Mouse (Mus musculus): ENCODE data around the gene Msmo1. TPM values are rescaled to one million over a fixed set of nuclear protein-coding genes. Genes with fewer than 3 reads are reported as not detected.

Gene Msmo1
- polyA plus RNA-seq, 1 experiment from 2014 or later: 90.1 TPM

DNA sequence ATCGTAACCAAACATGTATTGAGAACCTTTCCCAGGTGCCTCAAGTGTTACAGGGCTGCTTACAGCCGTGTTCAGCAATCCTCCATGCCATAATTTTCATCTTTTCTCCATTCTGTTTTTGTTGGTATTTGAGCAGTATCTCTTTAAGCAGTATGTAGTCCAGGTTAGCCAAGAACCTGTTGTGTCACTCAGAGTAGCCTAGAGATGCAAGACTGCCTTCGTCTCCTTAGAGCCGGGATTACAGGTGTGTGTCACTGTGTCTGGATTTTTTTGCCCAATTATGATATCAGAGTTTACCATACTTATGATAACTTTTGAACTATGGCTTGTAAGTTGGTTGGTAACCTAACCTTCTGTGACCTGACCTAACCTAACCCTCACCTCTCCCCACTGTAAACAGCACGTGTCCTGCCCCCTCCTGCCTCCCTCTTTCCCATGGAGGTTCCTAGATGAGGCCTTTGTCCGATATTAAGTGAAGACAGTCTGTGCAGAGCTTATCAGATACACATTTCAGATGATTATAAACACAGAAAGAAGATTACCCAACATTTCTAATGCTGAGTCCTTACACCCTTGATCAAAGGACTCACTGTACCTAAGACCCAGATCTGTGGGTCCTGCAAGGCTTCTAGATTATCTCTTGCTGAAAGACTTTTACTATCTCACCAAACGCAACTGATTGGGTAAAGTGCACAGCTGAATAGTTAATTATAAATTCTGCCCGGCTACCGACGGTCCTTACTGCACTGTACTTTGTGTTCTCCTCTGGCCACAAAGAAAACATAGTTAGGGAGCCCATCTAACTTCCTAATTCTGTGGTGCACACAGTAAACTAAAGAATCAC lies 12.8 kb upstream of the Msmo1 start:
- Histone ChIP-seq H3K9me3 (no peaks in the 10 kb centered on the region), H3K9ac (no peak overlapping the region), H3K4me1 (no peaks in the 10 kb centered on the region), H3K27me3 (no peaks in the 10 kb centered on the region), H3K4me2 (no peak overlapping the region), H3K4me3 (no peak overlapping the region), H3K27ac (no peak overlapping the region), H3K36me3 (peaks cover 29% of the 10 kb centered on the region)
- WGBS: 86% methylated on average over 10 of the region's 10 CpGs
- ATAC-seq (ENCODE audit: insufficient number of reproducible peaks, insufficient read depth, low FRiP score, low TSS enrichment, low read depth): no peak

- Histone ChIP-seq H3K9me3 (no peaks in the 10 kb centered on the region), H3K27me3 (no peaks in the 10 kb centered on the region), H3K4me2 (no peak overlapping the region), H3K9ac (no peak overlapping the region), H3K36me3 (no peaks in the 10 kb centered on the region), H3K4me1 (no peaks in the 10 kb centered on the region), H3K4me3 (no peak overlapping the region), H3K27ac (no peak overlapping the region)
- WGBS: 91% methylated on average over 13 of the region's 13 CpGs
- no peak for ATAC-seq (ENCODE audit: insufficient number of reproducible peaks, insufficient read depth, low FRiP score, low TSS enrichment, low read depth)
Observed at GRCm38 (mm10) chr8:64740547-64741211, 7.1 kb upstream of the Msmo1 start.

DNA sequence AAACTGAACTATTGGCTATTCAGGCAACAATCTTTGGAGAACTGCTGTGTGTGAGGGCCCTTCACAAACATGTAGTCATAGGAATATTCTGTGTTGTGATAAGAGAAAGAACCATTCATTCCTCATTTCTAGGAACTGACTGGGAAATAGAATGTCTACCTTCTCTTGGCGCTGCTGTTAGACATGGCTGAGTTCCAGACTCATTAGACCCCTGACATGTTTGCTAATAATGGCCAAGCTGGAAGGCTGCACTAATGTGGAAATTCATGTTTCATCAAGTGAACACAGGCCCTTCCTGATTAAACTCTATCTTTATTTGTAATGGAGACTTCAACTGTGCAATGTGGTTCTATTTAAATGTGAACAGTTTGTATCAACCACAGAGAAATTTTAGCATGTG lies 5.3 kb upstream of the Msmo1 start:
- Histone ChIP-seq H3K36me3 (no peaks in the 10 kb centered on the region), H3K27ac (no peak overlapping the region), H3K9ac (no peak overlapping the region), H3K9me3 (no peaks in the 10 kb centered on the region), H3K4me2 (no peak overlapping the region), H3K27me3 (no peaks in the 10 kb centered on the region), H3K4me1 (peaks cover 6% of the 10 kb centered on the region; the same call in 1 of the 2 replicates), H3K4me3 (no peak overlapping the region)
- no peak for ATAC-seq (ENCODE audit: insufficient number of reproducible peaks, insufficient read depth, low FRiP score, low TSS enrichment, low read depth)
- 64% methylated on average over 1 of the region's 1 CpGs for WGBS

DNA sequence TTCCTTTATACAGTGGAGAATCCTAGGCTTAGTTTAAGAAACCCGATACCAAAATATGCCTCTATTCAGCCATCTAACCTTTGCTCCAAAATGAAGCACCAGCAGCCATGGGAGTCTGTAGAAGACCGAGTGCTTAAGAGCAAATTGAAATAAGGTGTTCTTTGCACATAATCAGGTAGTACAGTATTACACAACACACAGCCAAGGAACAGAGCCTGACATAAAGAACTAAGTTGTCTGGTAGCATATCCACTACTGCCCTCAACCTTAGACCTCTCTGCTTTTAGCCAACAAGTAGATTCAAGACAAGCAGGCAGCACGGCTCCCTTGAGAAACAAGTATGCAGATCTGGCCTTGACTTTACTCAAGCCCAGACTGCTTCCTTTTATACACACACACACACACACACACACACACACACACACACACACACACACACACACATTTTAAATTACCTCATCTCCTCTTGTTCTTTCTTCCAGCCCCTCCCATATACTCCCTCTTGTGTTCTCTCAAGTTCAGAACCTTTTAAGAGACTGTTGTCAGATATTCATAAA lies 3.3 kb upstream of the Msmo1 start:
- no peak overlapping the region for H3K4me2 ChIP-seq
- peaks cover 15% of the 10 kb centered on the region for H3K4me1 ChIP-seq
- no peaks in the 10 kb centered on the region for H3K36me3 ChIP-seq
- H3K9ac ChIP-seq: no peak overlapping the region
- ATAC-seq (ENCODE audit: insufficient number of reproducible peaks, insufficient read depth, low FRiP score, low TSS enrichment, low read depth): no peak
- 66% methylated on average over 3 of the region's 3 CpGs for WGBS
- no peak overlapping the region for H3K27ac ChIP-seq
- H3K27me3 ChIP-seq: no peaks in the 10 kb centered on the region
- H3K9me3 ChIP-seq: no peaks in the 10 kb centered on the region
- no peak overlapping the region for H3K4me3 ChIP-seq

DNA sequence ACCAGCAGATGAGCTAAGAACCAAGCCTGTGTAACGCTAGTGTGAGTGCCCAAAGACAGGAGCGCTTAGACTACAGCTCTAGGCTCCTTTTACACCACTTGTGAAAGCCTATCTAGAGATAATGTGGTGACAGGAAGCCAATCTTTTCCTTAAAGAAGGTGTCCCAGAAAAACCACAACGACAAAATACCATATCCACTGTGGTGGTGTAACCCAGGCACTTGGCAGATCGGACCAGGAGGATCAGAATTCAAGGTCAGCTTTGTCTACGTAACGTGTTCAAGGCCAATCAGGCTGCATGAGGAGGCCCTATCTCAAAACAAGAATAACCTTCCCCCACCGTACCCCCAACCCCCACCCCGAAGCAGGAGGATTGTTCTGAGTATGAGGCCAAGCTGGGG lies 1.6 kb upstream of the Msmo1 start:
- no peak overlapping the region for H3K4me3 ChIP-seq
- no peaks in the 10 kb centered on the region for H3K9me3 ChIP-seq
- H3K4me2 ChIP-seq: no peak overlapping the region
- H3K9ac ChIP-seq: no peak overlapping the region
- WGBS: 83% methylated on average over 8 of the region's 8 CpGs
- H3K36me3 ChIP-seq: peaks cover 9% of the 10 kb centered on the region
- no peak for ATAC-seq (ENCODE audit: insufficient number of reproducible peaks, insufficient read depth, low FRiP score, low TSS enrichment, low read depth)
- no peaks in the 10 kb centered on the region for H3K27me3 ChIP-seq
- peaks cover 19% of the 10 kb centered on the region for H3K4me1 ChIP-seq
- H3K27ac ChIP-seq: no peak overlapping the region

DNA sequence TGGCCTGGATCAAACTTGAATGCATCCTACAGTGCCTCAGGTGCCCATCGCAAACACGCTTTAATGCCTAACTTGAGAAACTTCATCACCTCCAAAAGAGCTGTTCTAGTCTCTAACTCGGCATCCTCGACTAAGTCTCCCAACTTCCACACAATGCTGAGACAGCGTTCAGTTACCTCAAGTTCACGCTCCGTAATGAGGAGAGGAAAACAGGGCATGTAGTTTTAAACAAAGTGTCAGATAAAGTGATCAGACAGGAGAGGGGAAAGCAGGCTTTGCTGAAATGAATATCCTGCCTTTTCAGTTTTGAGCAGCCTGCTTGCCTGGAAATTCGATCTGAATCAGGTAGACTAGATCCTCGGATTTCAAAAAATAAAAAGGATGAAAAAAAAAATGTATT lies 996 bp downstream of the Msmo1 start:
- Histone ChIP-seq H3K36me3 (peaks cover 14% of the 10 kb centered on the region), H3K4me1 (peaks cover 19% of the 10 kb centered on the region), H3K27me3 (no peaks in the 10 kb centered on the region), H3K9ac (peak overlapping the region; percentile 72), H3K4me3 (peak overlapping the region; percentile 82), H3K4me2 (peak overlapping the region; percentile 77), H3K9me3 (no peaks in the 10 kb centered on the region), H3K27ac (no peak overlapping the region; the same call in 1 of the 2 replicates)
- no peak for ATAC-seq (ENCODE audit: insufficient number of reproducible peaks, insufficient read depth, low FRiP score, low TSS enrichment, low read depth)
- WGBS: 11% methylated on average over 9 of the region's 9 CpGs

DNA sequence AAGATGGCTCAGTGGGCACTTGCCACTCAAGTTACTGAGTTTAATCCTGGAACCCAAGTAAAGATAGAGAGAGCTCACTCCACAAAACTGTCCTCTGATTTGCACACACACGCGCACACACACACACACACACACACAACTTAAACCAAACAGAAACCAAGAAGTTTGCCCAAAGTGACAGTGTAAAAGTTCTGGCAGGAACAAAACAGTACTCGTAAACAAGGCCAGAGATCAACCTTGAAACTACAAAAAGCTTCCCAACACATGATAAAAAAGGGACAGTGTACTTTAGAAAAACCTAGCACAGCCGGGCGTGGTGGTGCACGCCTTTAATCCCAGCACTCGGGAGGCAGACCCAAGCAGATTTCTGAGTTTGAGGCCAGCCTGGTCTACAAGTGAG lies 5.4 kb downstream of the Msmo1 start:
- 88% methylated on average over 7 of the region's 7 CpGs for WGBS

GRCm38 (mm10) chr8:64726190-64726695 lies 7.3 kb downstream of the Msmo1 start:
- H3K4me2 ChIP-seq: no peak overlapping the region
- peaks cover 65% of the 10 kb centered on the region for H3K36me3 ChIP-seq
- H3K27me3 ChIP-seq: no peaks in the 10 kb centered on the region
- no peaks in the 10 kb centered on the region for H3K9me3 ChIP-seq
- H3K27ac ChIP-seq: no peak overlapping the region
- ATAC-seq (ENCODE audit: insufficient number of reproducible peaks, insufficient read depth, low FRiP score, low TSS enrichment, low read depth): no peak
- WGBS: 86% methylated on average over 4 of the region's 4 CpGs
- no peak overlapping the region for H3K9ac ChIP-seq
- H3K4me3 ChIP-seq: no peak overlapping the region
- no peaks in the 10 kb centered on the region for H3K4me1 ChIP-seq

More for the DNA sequence above, 5.4 kb downstream of the Msmo1 start:
- ATAC-seq (ENCODE audit: insufficient number of reproducible peaks, insufficient read depth, low FRiP score, low TSS enrichment, low read depth): no peak
- H3K4me3 ChIP-seq: no peak overlapping the region
- peaks cover 52% of the 10 kb centered on the region for H3K36me3 ChIP-seq
- no peaks in the 10 kb centered on the region for H3K9me3 ChIP-seq
- H3K4me2 ChIP-seq: no peak overlapping the region
- H3K27me3 ChIP-seq: no peaks in the 10 kb centered on the region
- no peak overlapping the region for H3K27ac ChIP-seq
- no peak overlapping the region for H3K9ac ChIP-seq
- H3K4me1 ChIP-seq: peaks cover 13% of the 10 kb centered on the region

- Histone ChIP-seq H3K4me1 (no peaks in the 10 kb centered on the region), H3K27ac (no peak overlapping the region), H3K9me3 (no peaks in the 10 kb centered on the region), H3K4me2 (no peak overlapping the region), H3K9ac (no peak overlapping the region), H3K36me3 (peaks cover 79% of the 10 kb centered on the region), H3K27me3 (no peaks in the 10 kb centered on the region), H3K4me3 (no peak overlapping the region)
- no peak for ATAC-seq (ENCODE audit: insufficient number of reproducible peaks, insufficient read depth, low FRiP score, low TSS enrichment, low read depth)
- 92% methylated on average over 2 of the region's 2 CpGs for WGBS
Observed at GRCm38 (mm10) chr8:64723206-64723605, 10.4 kb downstream of the Msmo1 start.

DNA sequence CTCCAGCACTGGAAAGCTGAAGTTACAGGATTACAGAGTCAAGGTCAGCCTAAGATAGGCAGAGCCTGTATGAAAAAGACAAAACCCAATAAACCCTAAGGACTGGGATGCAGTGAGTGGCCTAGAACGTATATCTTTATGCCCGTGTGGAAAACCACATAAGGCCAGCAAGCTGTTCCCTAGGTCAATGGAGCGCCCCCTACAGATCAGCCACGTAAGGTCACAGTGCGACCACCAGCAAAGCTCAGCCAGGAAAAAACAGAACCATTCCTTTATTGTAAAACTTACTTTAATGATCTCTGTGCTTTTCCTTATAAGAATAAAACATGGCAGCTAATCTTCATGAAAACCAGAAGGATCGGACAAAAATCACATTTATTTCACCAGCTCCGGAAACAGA lies 15.7 kb downstream of the Msmo1 start:
- Histone ChIP-seq H3K4me3 (no peak overlapping the region), H3K4me1 (no peaks in the 10 kb centered on the region), H3K9me3 (no peaks in the 10 kb centered on the region), H3K27me3 (no peaks in the 10 kb centered on the region), H3K36me3 (peaks cover 65% of the 10 kb centered on the region), H3K4me2 (no peak overlapping the region), H3K27ac (no peak overlapping the region), H3K9ac (no peak overlapping the region)
- no peak for ATAC-seq (ENCODE audit: insufficient number of reproducible peaks, insufficient read depth, low FRiP score, low TSS enrichment, low read depth)
- 81% methylated on average over 7 of the region's 7 CpGs for WGBS

- Histone ChIP-seq H3K9ac (no peak overlapping the region), H3K27ac (no peak overlapping the region), H3K4me1 (no peaks in the 10 kb centered on the region), H3K27me3 (no peaks in the 10 kb centered on the region), H3K9me3 (no peaks in the 10 kb centered on the region), H3K36me3 (peaks cover 19% of the 10 kb centered on the region), H3K4me3 (no peak overlapping the region), H3K4me2 (no peak overlapping the region)
- 88% methylated on average over 7 of the region's 7 CpGs for WGBS
- ATAC-seq (ENCODE audit: insufficient number of reproducible peaks, insufficient read depth, low FRiP score, low TSS enrichment, low read depth): no peak
Observed at GRCm38 (mm10) chr8:64712499-64712898, 21.1 kb downstream of the Msmo1 start.

All from embryonic facial prominence, embryonic 13.5 days (tissue).